Mouse (Mus musculus) myocyte (in vitro differentiated cells): ENCODE measurements around the gene Slc16a10. TPM values are rescaled to one million over a fixed set of nuclear protein-coding genes. Genes with fewer than 3 reads are reported as not detected.

Experiments used
- H3K27me3 ChIP-seq: one replicate; pipeline ENCODE4 v1.6.1; 2011; ENCODE audit not compliant: control insufficient read depth, insufficient read depth, insufficient read length
- H3K36me3 ChIP-seq: one replicate; pipeline ENCODE4 v1.6.1; 2011; ENCODE audit not compliant: control insufficient read depth, insufficient read depth
- H3K4me2 ChIP-seq: one replicate; pipeline ENCODE4 v1.6.1; 2011; ENCODE audit warnings: low read depth, control low read depth
- H3K4me3 ChIP-seq: one replicate; pipeline ENCODE4 v1.5.1; 2011; ENCODE audit warnings: mild to moderate bottlenecking, control low read depth, moderate library complexity
- H3K79me2 ChIP-seq: one replicate; pipeline ENCODE4 v1.6.1; 2011; ENCODE audit not compliant: control insufficient read depth, insufficient read depth
- H3ac ChIP-seq: one replicate; pipeline ENCODE4 v1.6.1; 2011; ENCODE audit not compliant: control insufficient read depth, insufficient read length
- CEBPB ChIP-seq: IDR thresholded peaks from 2 replicates; pipeline ENCODE4 v1.6.1; 2011; ENCODE audit warnings: mild to moderate bottlenecking, moderate library complexity; ENCODE audit not compliant: poor library complexity, insufficient read depth, severe bottlenecking
- E2F4 ChIP-seq: IDR thresholded peaks from one replicate; pipeline ENCODE4 v1.6.1; 2011; ENCODE audit warnings: mild to moderate bottlenecking, control low read depth, moderate library complexity; ENCODE audit not compliant: insufficient read depth
- MAX ChIP-seq: IDR thresholded peaks from one replicate; pipeline ENCODE4 v1.6.1; 2011; ENCODE audit warnings: low read depth, mild to moderate bottlenecking, control low read depth
- MYOD1 ChIP-seq, 3 experiments: IDR thresholded peaks; one replicate each; pipeline ENCODE4 v1.6.1; 2011; ENCODE audit warnings: control low read depth in 2 of 3, low read depth in 2 of 3, mild to moderate bottlenecking in 2 of 3, moderate library complexity in 1 of 3; ENCODE audit not compliant: insufficient read length in 2 of 3, control insufficient read depth in 1 of 3
- MYOG ChIP-seq, 3 experiments: IDR thresholded peaks; one replicate each; pipeline ENCODE4 v1.6.1; 2011; ENCODE audit warnings: control low read depth in 2 of 3, low read depth in 2 of 3, mild to moderate bottlenecking in 2 of 3; ENCODE audit not compliant: insufficient read length in 2 of 3, control insufficient read depth in 1 of 3, insufficient read depth in 1 of 3
- POLR2A ChIP-seq: IDR thresholded peaks from one replicate; pipeline ENCODE4 v1.6.1; 2011; ENCODE audit warnings: low read depth, mild to moderate bottlenecking, control low read depth, moderate library complexity; ENCODE audit not compliant: insufficient read length
- POLR2AphosphoS2 ChIP-seq: IDR thresholded peaks from one replicate; pipeline ENCODE4 v1.6.1; 2011; ENCODE audit warnings: low read depth, control low read depth; ENCODE audit not compliant: insufficient read length
- REST ChIP-seq: IDR thresholded peaks from one replicate; pipeline ENCODE4 v1.6.1; 2011; ENCODE audit warnings: mild to moderate bottlenecking, control low read depth, moderate library complexity; ENCODE audit not compliant: insufficient read depth, insufficient read length
- SRF ChIP-seq: IDR thresholded peaks from one replicate; pipeline ENCODE4 v1.6.1; 2011; ENCODE audit warnings: low read depth; ENCODE audit not compliant: control insufficient read depth, insufficient read length
- TCF12 ChIP-seq: IDR thresholded peaks from one replicate; pipeline ENCODE4 v1.6.1; 2011; ENCODE audit warnings: mild to moderate bottlenecking, control low read depth; ENCODE audit not compliant: poor library complexity, insufficient read depth, severe bottlenecking
- TCF3 ChIP-seq: IDR thresholded peaks from one replicate; pipeline ENCODE4 v1.6.1; 2011; ENCODE audit warnings: low read depth, control low read depth; ENCODE audit not compliant: insufficient read length
- USF1 ChIP-seq: IDR thresholded peaks from one replicate; pipeline ENCODE4 v1.6.1; 2011; ENCODE audit warnings: low read depth, mild to moderate bottlenecking, control low read depth, moderate library complexity
- polyA plus RNA-seq: library from polyadenylated mRNA; unstranded; fragments of >200 nt; fragmentation: generic; extraction: Trizol; gene quantifications from one replicate; pipeline ENCODE4 v1.2.1, GENCODE M21; 2012; ENCODE audit warnings: missing spikeins

The Slc16a10 gene
- polyA plus RNA-seq, 1 experiment = 3.5 TPM

- Histone ChIP-seq H3K79me2 (no peaks in the 10 kb centered on the region), H3K4me3 (no peak overlapping the region), H3ac (no peak overlapping the region), H3K27me3 (no peaks in the 10 kb centered on the region), H3K4me2 (peak overlapping the region; percentile 66), H3K36me3 (no peaks in the 10 kb centered on the region)
- TF ChIP-seq POLR2A = no peak
- TF ChIP-seq CEBPB = no peak
- TF ChIP-seq MYOD1 (IDR thresholded peaks at IDR 0.05; ENCODE audit: control insufficient read depth in 1 of 3, insufficient read length in 2 of 3, low read depth in 2 of 3) = no peak
- TF ChIP-seq TCF12 = no peak
- no peak for TF ChIP-seq MAX
- no peak for TF ChIP-seq E2F4
- TF ChIP-seq POLR2AphosphoS2 = no peak
- no peak for TF ChIP-seq REST
- no peak for TF ChIP-seq MYOG (IDR thresholded peaks at IDR 0.05; ENCODE audit: control insufficient read depth in 1 of 3, insufficient read depth in 1 of 3, insufficient read length in 2 of 3, low read depth in 2 of 3)
- TF ChIP-seq TCF3 = no peak
- no peak for TF ChIP-seq USF1
- TF ChIP-seq SRF = no peak
Measured at GRCm38 (mm10) chr10:40151852-40152549, 9.9 kb upstream of the Slc16a10 start.

- no peaks in the 10 kb centered on the region for H3K27me3 ChIP-seq
- H3K4me2 ChIP-seq = no peak overlapping the region
- H3K4me3 ChIP-seq = no peak overlapping the region
- H3ac ChIP-seq = no peak overlapping the region
- H3K79me2 ChIP-seq = no peaks in the 10 kb centered on the region
- TF ChIP-seq POLR2AphosphoS2 (no peak), MYOG (IDR thresholded peaks at IDR 0.05; ENCODE audit: control insufficient read depth in 1 of 3, insufficient read depth in 1 of 3, insufficient read length in 2 of 3, low read depth in 2 of 3) (no peak), SRF (no peak), TCF3 (no peak), CEBPB (no peak), MAX (no peak), TCF12 (no peak), POLR2A (no peak), REST (no peak), MYOD1 (IDR thresholded peaks at IDR 0.05; ENCODE audit: control insufficient read depth in 1 of 3, insufficient read length in 2 of 3, low read depth in 2 of 3) (no peak), E2F4 (no peak), USF1 (no peak)
- no peaks in the 10 kb centered on the region for H3K36me3 ChIP-seq
Measured at GRCm38 (mm10) chr10:40149584-40150145, 7.6 kb upstream of the Slc16a10 start.

GRCm38 (mm10) chr10:40147325-40148059 lies 5.4 kb upstream of the Slc16a10 start:
- no peak for TF ChIP-seq SRF
- TF ChIP-seq POLR2A = no peak
- no peak for TF ChIP-seq REST
- H3K4me2 ChIP-seq = no peak overlapping the region
- no peaks in the 10 kb centered on the region for H3K27me3 ChIP-seq
- H3K79me2 ChIP-seq = no peaks in the 10 kb centered on the region
- H3ac ChIP-seq = no peak overlapping the region
- H3K4me3 ChIP-seq = no peak overlapping the region
- H3K36me3 ChIP-seq = no peaks in the 10 kb centered on the region

GRCm38 (mm10) chr10:40146451-40146850 lies 4.4 kb upstream of the Slc16a10 start:
- TF ChIP-seq REST = no peak
- no peak for TF ChIP-seq USF1
- no peak for TF ChIP-seq TCF3
- no peak for TF ChIP-seq TCF12
- no peaks in the 10 kb centered on the region for H3K36me3 ChIP-seq
- no peaks in the 10 kb centered on the region for H3K27me3 ChIP-seq
- H3ac ChIP-seq = no peak overlapping the region
- no peak overlapping the region for H3K4me3 ChIP-seq
- H3K79me2 ChIP-seq = no peaks in the 10 kb centered on the region
- no peak overlapping the region for H3K4me2 ChIP-seq

GRCm38 (mm10) chr10:40144815-40145214 lies 2.8 kb upstream of the Slc16a10 start:
- Histone ChIP-seq H3K36me3 (no peaks in the 10 kb centered on the region), H3K79me2 (no peaks in the 10 kb centered on the region), H3K27me3 (no peaks in the 10 kb centered on the region), H3K4me3 (no peak overlapping the region), H3K4me2 (no peak overlapping the region), H3ac (no peak overlapping the region)
- TF ChIP-seq CEBPB = no peak
- TF ChIP-seq MYOG (IDR thresholded peaks at IDR 0.05; ENCODE audit: control insufficient read depth in 1 of 3, insufficient read depth in 1 of 3, insufficient read length in 2 of 3, low read depth in 2 of 3) = no peak
- no peak for TF ChIP-seq MAX
- TF ChIP-seq TCF3 = no peak
- no peak for TF ChIP-seq SRF
- no peak for TF ChIP-seq TCF12
- TF ChIP-seq MYOD1 (IDR thresholded peaks at IDR 0.05; ENCODE audit: control insufficient read depth in 1 of 3, insufficient read length in 2 of 3, low read depth in 2 of 3) = no peak
- TF ChIP-seq REST = no peak
- no peak for TF ChIP-seq USF1
- TF ChIP-seq POLR2A = no peak
- TF ChIP-seq POLR2AphosphoS2 = no peak
- no peak for TF ChIP-seq E2F4
